Mouse (Mus musculus): ENCODE results near the gene Rpl31.

Gene Rpl31

DNA sequence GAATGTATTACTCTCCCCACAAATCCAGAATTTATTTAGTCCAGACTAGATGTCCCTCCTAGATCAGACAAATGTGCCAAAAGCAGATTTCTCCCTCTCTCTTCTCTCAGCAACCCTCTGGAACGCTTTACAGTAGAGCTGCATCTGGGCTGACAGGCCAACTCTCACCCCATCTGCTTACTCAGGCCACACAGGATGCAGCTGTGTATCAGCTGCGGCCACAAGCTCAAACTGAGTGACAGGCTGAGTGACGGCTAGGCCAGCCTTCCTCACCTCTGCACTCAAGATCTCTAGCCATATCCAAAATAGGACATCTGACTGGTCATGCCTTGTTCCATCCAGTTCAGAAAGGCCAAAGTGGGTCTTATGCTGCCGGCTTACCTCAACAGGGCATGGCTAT, 28.7 kb downstream of the Rpl31 start:
- in situ Hi-C loops (cut with MboI, MseI), result loop anchor here in 1 of 2 experiments (10.0 kb wide), 1 partner anchor 108 kb away; no protein-coding TSS in a partner anchor

DNA sequence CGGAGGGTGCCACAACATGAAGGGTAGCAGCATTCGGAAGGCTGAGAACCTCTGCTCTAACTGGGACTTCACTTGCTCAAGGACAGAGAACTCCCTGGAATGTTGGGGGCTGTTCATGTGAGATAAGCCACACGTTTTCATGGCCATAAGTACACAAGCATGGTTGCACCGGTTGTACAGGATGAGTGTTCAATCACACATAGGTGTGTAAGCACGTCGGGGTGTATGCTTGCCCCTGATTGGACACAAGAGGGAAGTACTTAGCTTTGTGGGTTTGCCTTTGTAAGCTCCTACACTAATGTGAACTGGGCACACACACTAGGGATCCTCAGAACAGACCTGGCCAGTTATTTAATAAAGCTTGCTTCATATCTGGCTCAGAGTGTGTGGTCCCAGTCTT, 30.6 kb downstream of the Rpl31 start:
- in situ Hi-C loops (cut with MboI, MseI), result loop anchor here in 1 of 2 experiments (10.0 kb wide), 1 partner anchor 107 kb away; no protein-coding TSS in a partner anchor

DNA sequence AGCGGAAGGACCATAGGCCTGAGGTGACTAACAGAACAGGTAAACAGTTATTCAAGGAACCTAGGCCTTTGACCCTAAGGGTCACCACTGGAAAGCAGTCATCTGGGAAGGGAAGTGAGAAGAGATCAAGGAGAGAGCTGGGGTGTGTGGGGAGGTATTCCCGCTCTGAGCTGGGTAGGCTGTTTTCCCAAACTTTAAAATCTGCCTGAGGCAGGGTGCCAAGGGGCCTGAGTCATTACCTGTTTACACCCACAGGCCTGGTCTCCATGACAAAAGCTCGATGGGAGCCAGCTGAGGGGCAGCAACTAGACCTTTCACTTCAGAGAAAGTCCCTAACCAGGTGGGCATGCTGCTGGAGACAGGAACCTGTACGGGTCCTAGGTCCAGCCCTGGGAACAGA, 31.6 kb downstream of the Rpl31 start:
- in situ Hi-C loops (cut with MboI, MseI), result loop anchor here in 1 of 2 experiments (10.0 kb wide), 1 partner anchor 106 kb away; no protein-coding TSS in a partner anchor

DNA sequence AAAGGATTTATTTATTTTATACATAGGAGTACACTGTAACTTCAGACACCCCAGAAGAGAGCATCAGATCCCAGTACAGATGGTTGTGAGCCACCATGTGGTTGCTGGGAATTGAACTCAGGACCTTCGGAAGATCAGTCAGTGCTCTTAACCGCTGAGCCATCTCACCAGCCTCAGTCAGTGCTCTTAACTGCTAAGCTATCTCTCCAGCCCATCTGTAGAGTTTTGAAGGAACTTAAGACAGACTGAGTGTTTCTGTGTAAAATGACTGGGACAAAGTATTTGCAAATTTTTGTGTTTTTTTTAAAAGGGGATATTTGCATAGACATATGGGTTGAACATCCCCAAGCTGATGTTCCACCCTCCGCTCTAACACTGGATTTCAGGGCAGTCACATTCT, 32.5 kb downstream of the Rpl31 start:
- in situ Hi-C loops (cut with MboI, MseI), result no loop called here

DNA sequence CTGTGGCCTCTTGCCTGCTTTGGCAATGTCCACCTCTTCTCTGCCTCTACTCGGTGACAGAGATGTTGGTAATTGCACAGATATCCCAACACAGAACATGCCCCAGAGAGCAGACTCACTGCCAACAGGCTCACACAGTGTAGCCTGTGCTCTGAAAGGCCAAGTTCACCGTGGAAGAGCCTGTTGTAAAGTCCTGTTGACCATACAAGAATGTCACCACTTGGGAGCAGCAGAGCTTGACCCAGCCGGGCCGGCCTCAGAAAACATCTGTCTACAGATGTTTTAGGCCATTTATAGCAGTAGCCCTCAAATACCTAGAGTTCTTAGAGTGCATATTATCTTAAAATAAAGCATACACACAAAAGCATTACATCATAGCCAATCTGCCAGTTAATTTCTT, 39.5 kb downstream of the Rpl31 start:
- in situ Hi-C loops (cut with MboI, MseI), result no loop called here

DNA sequence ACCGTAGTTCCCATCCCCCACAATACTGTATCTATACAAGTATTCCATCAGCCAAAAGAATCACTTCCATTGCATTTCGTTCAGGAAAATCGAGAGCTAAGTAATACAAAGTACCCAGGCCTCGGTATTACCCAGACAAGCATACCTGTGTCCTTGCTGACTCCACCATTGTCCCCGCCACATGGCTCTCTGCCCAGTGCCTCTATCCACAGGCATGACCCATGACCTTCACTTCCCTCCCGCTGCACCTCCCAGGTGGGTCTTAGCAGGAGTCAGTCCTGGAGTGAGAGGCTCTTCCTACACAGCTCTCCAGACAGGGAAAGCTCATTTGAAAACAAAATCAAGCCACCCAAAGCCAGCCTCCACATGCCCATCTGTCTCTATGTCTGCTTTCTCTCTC, 40.5 kb downstream of the Rpl31 start:
- in situ Hi-C loops (cut with MboI, MseI), result no loop called here

DNA sequence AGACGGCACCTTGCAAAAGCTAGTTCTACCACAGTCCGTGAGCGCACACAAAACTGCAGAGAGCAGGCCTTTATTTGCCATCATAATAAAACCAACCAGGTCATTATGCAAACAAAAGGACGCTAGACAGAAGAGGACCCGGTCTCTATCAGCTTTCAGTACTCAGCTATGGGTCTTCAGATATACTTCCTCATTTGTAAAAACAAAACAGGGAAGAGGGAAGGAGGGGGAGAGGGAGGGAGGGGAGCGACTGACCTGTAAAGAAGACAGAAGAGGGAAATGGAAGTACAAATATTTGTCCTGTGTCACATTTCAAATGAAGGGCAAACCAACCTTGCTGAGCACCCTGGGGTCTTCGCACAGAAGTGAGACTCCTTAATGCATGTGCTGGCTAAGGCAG, 41.0 kb downstream of the Rpl31 start:
- in situ Hi-C loops (cut with MboI, MseI), result no loop called here

DNA sequence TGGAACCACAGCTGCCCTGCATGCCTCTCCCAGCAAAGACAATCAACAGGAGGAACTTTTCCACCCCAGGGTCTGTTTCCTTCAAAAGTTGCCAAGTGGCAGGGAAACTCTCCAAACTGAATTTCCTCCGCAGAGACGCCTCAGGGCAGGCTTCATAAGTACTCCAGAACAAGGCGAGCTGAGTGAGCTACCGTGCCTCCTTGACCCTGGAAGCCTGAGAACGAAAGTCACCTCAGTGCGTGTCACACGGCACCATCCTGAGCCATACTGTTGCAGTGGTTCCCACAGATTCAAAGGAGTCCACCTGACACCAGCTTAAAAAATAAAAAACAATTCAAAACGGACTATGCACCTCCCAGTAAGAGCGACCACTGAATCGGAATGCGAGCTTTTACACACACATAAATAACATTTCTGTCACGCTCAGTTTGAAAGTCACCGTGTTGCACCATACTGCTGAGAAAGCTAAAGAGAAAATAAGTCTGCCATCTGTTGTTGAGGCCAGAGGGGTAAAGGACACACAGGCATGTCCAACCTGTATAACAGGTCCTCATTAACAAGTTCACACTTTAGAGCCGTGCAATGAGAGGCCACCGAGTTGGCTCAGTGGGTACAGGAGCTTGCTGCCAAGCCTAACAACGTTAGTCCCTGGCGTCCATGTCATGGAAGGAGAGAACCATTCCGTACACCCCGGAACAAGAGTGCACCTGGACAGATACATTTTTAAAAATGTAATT, 42.6 kb downstream of the Rpl31 start:
- in situ Hi-C loops (cut with MboI, MseI), result no loop called here

DNA sequence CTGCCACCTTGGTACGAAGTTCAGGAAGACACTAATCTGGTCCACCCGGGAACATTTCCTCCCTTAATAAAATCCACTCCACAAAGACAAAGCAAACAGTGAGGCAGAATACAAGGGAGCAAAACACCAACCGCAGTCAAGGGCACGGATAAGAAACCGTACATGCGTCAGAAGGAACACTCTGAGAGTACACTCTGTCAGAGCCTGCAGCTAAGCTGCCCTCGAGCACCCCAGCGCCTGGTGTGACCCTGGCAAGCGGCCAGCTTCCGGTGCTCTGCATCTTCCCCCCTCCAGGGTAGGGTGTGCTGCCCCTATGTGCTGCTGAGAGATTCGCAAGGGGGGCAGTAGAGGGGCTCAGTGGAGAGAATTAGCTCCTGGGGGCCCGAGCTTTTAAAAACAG, 50.2 kb downstream of the Rpl31 start:
- in situ Hi-C loops (cut with MboI, MseI), result no loop called here

DNA sequence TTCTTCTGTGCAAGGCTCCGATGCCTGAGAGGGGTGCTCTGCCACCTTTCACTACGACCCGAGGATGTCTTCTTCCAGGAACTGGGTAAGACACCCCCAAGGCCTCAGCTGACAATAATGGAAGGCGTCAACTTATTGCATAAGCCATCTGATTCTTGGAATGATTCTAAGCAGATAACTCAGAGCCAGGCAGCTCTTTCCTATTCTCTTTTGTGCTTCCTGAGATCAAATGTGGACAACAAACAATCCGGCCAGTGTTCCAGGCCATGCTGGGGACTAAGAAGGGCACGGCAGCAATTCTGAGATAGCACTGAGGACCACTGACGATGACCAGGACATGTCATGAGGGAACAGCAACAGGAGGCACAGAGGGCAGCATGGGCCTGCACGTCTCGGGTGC, 51.2 kb downstream of the Rpl31 start:
- in situ Hi-C loops (cut with MboI, MseI), result no loop called here

DNA sequence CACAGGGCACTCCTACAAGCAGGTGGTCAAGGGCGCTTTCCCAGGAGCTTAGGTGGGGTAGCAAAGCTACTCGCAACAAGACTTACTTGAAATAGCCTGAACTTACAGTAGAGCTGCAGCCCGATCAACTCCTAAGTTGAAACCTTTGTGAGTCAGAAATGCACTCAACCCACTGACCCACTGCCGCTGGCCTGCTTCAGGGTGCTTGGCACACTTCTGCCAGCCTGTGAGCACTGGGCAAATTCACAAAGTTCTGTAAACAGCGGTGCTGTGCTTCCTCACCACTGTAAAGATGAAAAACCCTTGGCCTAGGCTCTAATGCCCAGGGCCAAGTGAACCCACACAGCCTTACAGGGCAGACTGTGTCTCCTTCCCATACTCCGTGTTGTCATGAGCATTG, 53.3 kb downstream of the Rpl31 start:
- in situ Hi-C loops (cut with MboI, MseI), result loop anchor here in 1 of 2 experiments (10.0 kb wide), 1 partner anchor 1476 kb away; no protein-coding TSS in a partner anchor

Data from T-helper 17 cell (primary cell).